Comparison of ENCODE assay signal across 13 mouse cellular contexts in the genomic region with DNA sequence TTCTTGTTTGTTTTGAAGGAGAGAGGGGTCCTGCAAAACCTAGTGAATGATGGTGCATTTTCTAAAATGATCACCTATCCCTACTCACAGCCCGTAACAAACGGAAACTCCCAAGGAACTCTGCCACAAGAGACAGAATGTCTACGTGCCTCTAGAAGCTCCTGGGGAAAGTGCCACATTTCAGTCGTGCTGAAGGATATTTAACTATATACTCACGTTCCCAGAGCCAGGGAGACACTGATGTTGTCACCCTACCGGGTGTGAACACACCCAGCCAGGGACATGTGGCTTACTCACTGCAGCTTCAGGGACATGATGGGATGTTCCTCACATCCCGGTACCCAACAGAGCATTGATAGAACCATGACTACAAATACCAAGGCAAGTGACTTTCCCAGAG.
DNase-seq lines count a peak whose midpoint lies in the region; ATAC-seq lines count a peak whose summit lies in the region.
"Had no signal": no experiment of that assay in that cellular context is flagged by ENCODE, and none has a peak within 500 bp of the region (broad histone marks: within the 10 kb centered on the region; RNA-seq: fewer than 3 reads in every experiment).

No protein-coding gene starts in this region.

- H3K4me1 ChIP-seq in heart, embryonic 12.5 days (replicated peaks), result 0 out of 2 replicates have a peak, but pooled peaks cover 9% of the 10 kb centered on the region
- peaks cover 19% of the 10 kb centered on the region for H3K4me1 ChIP-seq in midbrain, embryonic 10.5 days
- H3K4me1 ChIP-seq in midbrain, embryonic 14.5 days (ENCODE audit: control insufficient read depth, insufficient read depth, low read length), result peaks cover 10% of the 10 kb centered on the region
- H3K4me1 ChIP-seq in forebrain, embryonic 15.5 days, result peaks cover 19% of the 10 kb centered on the region
- peaks cover 10% of the 10 kb centered on the region; the same call in 1 of the 2 replicates for H3K4me1 ChIP-seq in midbrain, embryonic 16.5 days (ENCODE audit: control insufficient read depth, insufficient read depth, low read length)

- H3K27ac ChIP-seq in heart, embryonic 12.5 days (ENCODE audit: poor library complexity, severe bottlenecking), result no peak overlapping the region
- H3K27ac ChIP-seq in midbrain, embryonic 10.5 days (replicated peaks), result peak overlapping the region; percentile 79
- no peak overlapping the region for H3K27ac ChIP-seq in midbrain, embryonic 14.5 days (replicated peaks; ENCODE audit: low read depth, low read length)
- H3K27ac ChIP-seq in forebrain, embryonic 15.5 days (replicated peaks), result peak overlapping the region; percentile 71; the same call in 1 of the 2 replicates
- H3K27ac ChIP-seq in midbrain, embryonic 16.5 days (ENCODE audit: low read length), result no peak overlapping the region; the same call in 1 of the 2 replicates
- H3K27ac ChIP-seq: left cerebral cortex, adult 2 months; liver, embryonic 14.5 days had no signal

- no peaks in the 10 kb centered on the region for H3K27me3 ChIP-seq in heart, embryonic 12.5 days (replicated peaks)
- H3K27me3 ChIP-seq in midbrain, embryonic 10.5 days (ENCODE audit: low read depth, poor library complexity, severe bottlenecking), result peaks cover 40% of the 10 kb centered on the region
- H3K27me3 ChIP-seq in midbrain, embryonic 14.5 days (ENCODE audit: control insufficient read depth, insufficient read depth, low read length), result no peaks in the 10 kb centered on the region
- peaks cover 10% of the 10 kb centered on the region for H3K27me3 ChIP-seq in forebrain, embryonic 15.5 days
- no peaks in the 10 kb centered on the region for H3K27me3 ChIP-seq in midbrain, embryonic 16.5 days (ENCODE audit: control insufficient read depth, insufficient read depth, low read depth, low read length)

- 24% methylated on average over 7 of the region's 7 CpGs for WGBS in heart, embryonic 12.5 days
- WGBS in midbrain, embryonic 10.5 days, result 31% methylated on average over 7 of the region's 7 CpGs
- WGBS in midbrain, embryonic 14.5 days, result 33% methylated on average over 7 of the region's 7 CpGs
- 27% methylated on average over 7 of the region's 7 CpGs for WGBS in forebrain, embryonic 15.5 days
- 41% methylated on average over 7 of the region's 7 CpGs for WGBS in midbrain, embryonic 16.5 days

- H3K9me3 ChIP-seq in heart, embryonic 12.5 days (replicated peaks), result no peaks in the 10 kb centered on the region
- H3K9me3 ChIP-seq in midbrain, embryonic 10.5 days (replicated peaks), result no peaks in the 10 kb centered on the region
- no peaks in the 10 kb centered on the region for H3K9me3 ChIP-seq in midbrain, embryonic 14.5 days (ENCODE audit: control insufficient read depth, low read length)
- no peaks in the 10 kb centered on the region for H3K9me3 ChIP-seq in forebrain, embryonic 15.5 days
- H3K9me3 ChIP-seq in midbrain, embryonic 16.5 days (replicated peaks; ENCODE audit: control insufficient read depth, low read length, poor library complexity, severe bottlenecking), result no peaks in the 10 kb centered on the region

- ATAC-seq in heart, embryonic 12.5 days (ENCODE audit: insufficient number of reproducible peaks, low FRiP score), result no peak
- no peak for ATAC-seq in midbrain, embryonic 14.5 days (ENCODE audit: low FRiP score, low TSS enrichment)
- no peak; the same call in 1 of the 2 replicates for ATAC-seq in forebrain, embryonic 15.5 days (replicated peaks)
- ATAC-seq in midbrain, embryonic 16.5 days, result no peak

- H3K36me3 ChIP-seq in heart, embryonic 12.5 days, result no peaks in the 10 kb centered on the region
- no peaks in the 10 kb centered on the region for H3K36me3 ChIP-seq in midbrain, embryonic 10.5 days
- H3K36me3 ChIP-seq in midbrain, embryonic 14.5 days (ENCODE audit: control insufficient read depth, insufficient read depth, low read length), result no peaks in the 10 kb centered on the region
- H3K36me3 ChIP-seq in forebrain, embryonic 15.5 days, result no peaks in the 10 kb centered on the region
- no peaks in the 10 kb centered on the region for H3K36me3 ChIP-seq in midbrain, embryonic 16.5 days (ENCODE audit: control insufficient read depth, insufficient read depth, low read length)

- H3K4me3 ChIP-seq in heart, embryonic 12.5 days, result no peak overlapping the region
- no peak overlapping the region for H3K4me3 ChIP-seq in midbrain, embryonic 10.5 days
- no peak overlapping the region for H3K4me3 ChIP-seq in midbrain, embryonic 14.5 days (replicated peaks; ENCODE audit: low read depth, low read length)
- no peak overlapping the region for H3K4me3 ChIP-seq in forebrain, embryonic 15.5 days
- no peak overlapping the region for H3K4me3 ChIP-seq in midbrain, embryonic 16.5 days (ENCODE audit: low read depth, low read length)
- H3K4me3 ChIP-seq: left cerebral cortex, adult 2 months had no signal

- H3K9ac ChIP-seq in heart, embryonic 12.5 days, result no peak overlapping the region
- H3K9ac ChIP-seq in midbrain, embryonic 14.5 days (replicated peaks; ENCODE audit: low read length), result no peak overlapping the region
- H3K9ac ChIP-seq in forebrain, embryonic 15.5 days (replicated peaks), result no peak overlapping the region
- H3K9ac ChIP-seq in midbrain, embryonic 16.5 days (ENCODE audit: low read depth, low read length), result no peak overlapping the region
- H3K9ac ChIP-seq: liver, embryonic 14.5 days had no signal

- DNase-seq in heart, adult 8-10 months (ENCODE audit: low spot score), result no peak
- no peak for DNase-seq in midbrain, embryonic 10.5 days (ENCODE audit: low spot score)
- DNase-seq in midbrain, embryonic 14.5 days, result no peak
- no peak for DNase-seq in thymus, adult 18-20 months
- no peak for DNase-seq in gastrocnemius, postnatal 4 days (ENCODE audit: low spot score in 2 of 2)
- DNase-seq: adrenal gland, postnatal 25 days; cerebellum, adult 9-11 months; gastrocnemius, postnatal 36 days had no signal

- peak overlapping the region; percentile 52 for H3K4me2 ChIP-seq in heart, embryonic 12.5 days
- H3K4me2 ChIP-seq in midbrain, embryonic 14.5 days (ENCODE audit: low read length), result no peak overlapping the region
- H3K4me2 ChIP-seq in forebrain, embryonic 15.5 days (replicated peaks), result 0 out of 2 replicates have a peak overlapping the region, but pooled peaks have one; percentile 30
- H3K4me2 ChIP-seq in midbrain, embryonic 16.5 days (ENCODE audit: low read length), result peak overlapping the region; percentile 53

Comparison
In these comparisons a context has a peak if more than half of its experiments do, and no peak if none do; other contexts are left out.
1. H3K27ac ChIP-seq: peak in midbrain, embryonic 10.5 days (single experiment) and forebrain, embryonic 15.5 days (single experiment); none in heart, embryonic 12.5 days (single experiment), midbrain, embryonic 14.5 days (single experiment) and midbrain, embryonic 16.5 days (single experiment).